Comparison of ENCODE assay signal across 13 mouse cellular contexts in genomic region chr8:119984085-119984484, GRCm38 (mm10). TPM values are rescaled to one million over a fixed set of nuclear protein-coding genes. Genes with fewer than 3 reads are reported as not detected.
A peak's percentile ranks its signal among the peaks of the same experiment; 100 is the strongest.
DNase-seq lines count a peak whose midpoint lies in the region; ATAC-seq and TF ChIP-seq lines count a peak whose summit lies in the region.
"Had no signal": no experiment of that assay in that cellular context is flagged by ENCODE, and none has a peak within 500 bp of the region (broad histone marks: within the 10 kb centered on the region; RNA-seq: fewer than 3 reads in every experiment).

No protein-coding gene starts in this region.

- TF ChIP-seq RAD21 in MEL (IDR thresholded peaks at IDR 0.05; ENCODE audit: low read depth, low read length) = peak; percentile 47

- H3K4me3 ChIP-seq in heart, embryonic 11.5 days (ENCODE audit: low read depth, low read length) = no peak overlapping the region
- no peak overlapping the region for H3K4me3 ChIP-seq in MEL (ENCODE audit: control insufficient read depth in 1 of 2, insufficient read depth in 1 of 2, low read depth in 2 of 2, low read length in 2 of 2)
- no peak overlapping the region for H3K4me3 ChIP-seq in limb, embryonic 10.5 days
- H3K4me3 ChIP-seq: erythroblast, embryonic 14.5 days; heart, embryonic 13.5 days; megakaryocyte, embryonic 14.5 days; neural tube, embryonic 15.5 days had no signal

- ATAC-seq in heart, embryonic 11.5 days (replicated peaks; ENCODE audit: insufficient number of reproducible peaks, low FRiP score, low TSS enrichment) = no peak

- peak; percentile 51 for DNase-seq in heart, postnatal 4 days
- DNase-seq in 3T3-L1 (ENCODE audit: low read depth, low spot score) = peak; percentile 70
- peak; percentile 44 for DNase-seq in MEL (ENCODE audit: low read depth, low spot score)
- DNase-seq in lung, postnatal 10 days = peak; percentile 50
- DNase-seq in layer of hippocampus, postnatal 36 days = no peak
- DNase-seq in limb, embryonic 10.5 days (ENCODE audit: low spot score) = no peak
- no peak for DNase-seq in right cerebral cortex, postnatal 14 days
- DNase-seq: cerebellum, adult 18-20 months had no signal

- H3K9ac ChIP-seq in heart, embryonic 11.5 days (ENCODE audit: low read depth, low read length) = no peak overlapping the region
- H3K9ac ChIP-seq in MEL (ENCODE audit: control insufficient read depth, low read depth, low read length, poor library complexity, severe bottlenecking) = no peak overlapping the region
- H3K9ac ChIP-seq: heart, embryonic 13.5 days; neural tube, embryonic 15.5 days had no signal

- no peak for TF ChIP-seq EP300 in MEL (IDR thresholded peaks at IDR 0.05; ENCODE audit: low read depth in 1 of 2, low read length in 2 of 2)

- H3K36me3 ChIP-seq in heart, embryonic 11.5 days (ENCODE audit: control insufficient read depth, insufficient read depth, low read length) = no peaks in the 10 kb centered on the region
- no peaks in the 10 kb centered on the region for H3K36me3 ChIP-seq in MEL (ENCODE audit: control insufficient read depth in 1 of 2, insufficient read depth in 2 of 2, low read length in 2 of 2)
- no peaks in the 10 kb centered on the region for H3K36me3 ChIP-seq in limb, embryonic 10.5 days
- H3K36me3 ChIP-seq: heart, embryonic 13.5 days; neural tube, embryonic 15.5 days had no signal

- H3K79me2 ChIP-seq in MEL (ENCODE audit: control insufficient read depth, insufficient read depth, low read length, poor library complexity) = no peaks in the 10 kb centered on the region

- no peak for TF ChIP-seq POLR2A in MEL (IDR thresholded peaks at IDR 0.05; ENCODE audit: control insufficient read depth in 1 of 2, insufficient read depth in 1 of 2, low read depth in 1 of 2, low read length in 2 of 2, poor library complexity in 1 of 2)

- H3K9me3 ChIP-seq in heart, embryonic 11.5 days (replicated peaks; ENCODE audit: control insufficient read depth, low read length) = no peaks in the 10 kb centered on the region
- H3K9me3 ChIP-seq in MEL (replicated peaks; ENCODE audit: insufficient read depth, low read length) = no peaks in the 10 kb centered on the region
- H3K9me3 ChIP-seq in limb, embryonic 10.5 days (replicated peaks) = no peaks in the 10 kb centered on the region
- H3K9me3 ChIP-seq: heart, embryonic 13.5 days; megakaryocyte, embryonic 14.5 days; neural tube, embryonic 15.5 days had no signal

- H3K4me1 ChIP-seq in heart, embryonic 11.5 days (ENCODE audit: control insufficient read depth, insufficient read depth, low read length) = no peaks in the 10 kb centered on the region
- no peaks in the 10 kb centered on the region for H3K4me1 ChIP-seq in MEL (ENCODE audit: control insufficient read depth in 1 of 2, insufficient read depth in 2 of 2, low read length in 2 of 2)
- peaks cover 5% of the 10 kb centered on the region for H3K4me1 ChIP-seq in limb, embryonic 10.5 days
- H3K4me1 ChIP-seq: neural tube, embryonic 15.5 days had no signal

- peak; percentile 56 to 63 (median 60) for TF ChIP-seq CTCF in MEL (IDR thresholded peaks at IDR 0.05 in 2 of 3, conservative IDR thresholded peaks at IDR 0.05 in 1 of 3; ENCODE audit: control insufficient read depth in 1 of 3, insufficient read depth in 1 of 3, low read depth in 2 of 3, low read length in 3 of 3, poor library complexity in 1 of 3, severe bottlenecking in 1 of 3)

- no peak overlapping the region for H3K27ac ChIP-seq in heart, embryonic 11.5 days (ENCODE audit: low read depth, low read length)
- no peak overlapping the region for H3K27ac ChIP-seq in MEL (ENCODE audit: control insufficient read depth, low read depth, low read length)
- H3K27ac ChIP-seq in limb, embryonic 10.5 days = no peak overlapping the region
- H3K27ac ChIP-seq: heart, embryonic 13.5 days; neural tube, embryonic 15.5 days had no signal

- no peak overlapping the region for H3K4me2 ChIP-seq in heart, embryonic 11.5 days
- H3K4me2 ChIP-seq: heart, embryonic 13.5 days; neural tube, embryonic 15.5 days had no signal

- H3K27me3 ChIP-seq in heart, embryonic 11.5 days (ENCODE audit: control insufficient read depth, insufficient read depth, low read length) = no peaks in the 10 kb centered on the region
- peaks cover 0 to 1% of the 10 kb centered on the region in 2 experiments; a peak in 1 of 4 replicates for H3K27me3 ChIP-seq in MEL (ENCODE audit: control insufficient read depth in 1 of 2, insufficient read depth in 2 of 2, low read length in 2 of 2)
- no peaks in the 10 kb centered on the region for H3K27me3 ChIP-seq in limb, embryonic 10.5 days (ENCODE audit: low read depth, poor library complexity, severe bottlenecking)
- H3K27me3 ChIP-seq: heart, embryonic 13.5 days; neural tube, embryonic 15.5 days had no signal

TF ChIP-seq in MEL, 35 proteins besides CTCF, POLR2A, EP300 and RAD21:
- TF ChIP-seq SMC3 (IDR thresholded peaks at IDR 0.05; ENCODE audit: low read depth, low read length) = peak; percentile 51
- no peak for TF ChIP-seq ZC3H11A (IDR thresholded peaks at IDR 0.05; ENCODE audit: low read depth, low read length)
TF ChIP-seq in MEL: peak in this region for 1.

RNA-seq across cellular contexts. Expression of gene Crispld2, which starts 8.2 kb away (rescaled TPM):
- 1 to 10 TPM; 3.6 to 4.6 TPM for total RNA-seq in heart, postnatal 4 days (2021)
- polyA plus RNA-seq in heart, embryonic 11.5 days (2014; fragmentation: Nextera tagmentation; extraction: Ambion mirVana) = 1.7 and 2.8 TPM in 2 replicates
- 1.5 and 2.2 TPM in 2 replicates for total RNA-seq in MEL (2012; rRNA removed)
- 1 to 10 TPM in 1 of 2 experiments, not detected in 1; 1.7 TPM for polyA plus RNA-seq in MEL (2012; ENCODE audit: insufficient read depth in 1 of 2, insufficient read length in 2 of 2, low read depth in 1 of 2, low replicate concordance in 2 of 2, missing spikeins in 1 of 2)
- total RNA-seq in layer of hippocampus, postnatal 36 days (2021) = 1 to 10 TPM; 1.6 to 2.0 TPM
- polyA plus RNA-seq in limb, embryonic 10.5 days (2016; fragmentation: Nextera tagmentation; extraction: Ambion mirVana) = 5.0 and 6.1 TPM in 2 replicates
- polyA plus RNA-seq: erythroblast, embryonic 14.5 days had no signal

Comparison
In these comparisons a context has a peak if more than half of its experiments do, and no peak if none do; other contexts are left out.
1. DNase-seq: peak in heart, postnatal 4 days (single experiment), 3T3-L1 (single experiment), MEL (single experiment) and lung, postnatal 10 days (single experiment); none in layer of hippocampus, postnatal 36 days (0 of 2), limb, embryonic 10.5 days (single experiment) and right cerebral cortex, postnatal 14 days (single experiment).